Mouse (Mus musculus) liver, embryonic 15.5 days (tissue): Measurements from ENCODE around the gene Tnfrsf9. TPM values are rescaled to one million over a fixed set of nuclear protein-coding genes. Genes with fewer than 3 reads are reported as not detected.
A peak's percentile ranks its signal among the peaks of the same experiment; 100 is the strongest.

ENCODE experiments used
- ATAC-seq: fragments of 200-750 bp; cut with Nextera tagmentation; 2 replicates; pipeline ENCODE4 v1.8.0; 2017; ENCODE audit warnings: moderate number of reproducible peaks, mild to moderate bottlenecking, moderate library complexity; ENCODE audit not compliant: insufficient read depth
- H3K27ac ChIP-seq: fragments of 300-500 bp; sonication (generic); replicated peaks from 2 replicates; pipeline ENCODE4 v1.5.1; 2015; ENCODE audit warnings: mild to moderate bottlenecking, inconsistent platforms
- H3K27me3 ChIP-seq: fragments of 300-500 bp; sonication (generic); 2 replicates; pipeline ENCODE4 v1.6.1; 2015; ENCODE audit warnings: mild to moderate bottlenecking, inconsistent platforms
- H3K36me3 ChIP-seq: fragments of 300-500 bp; sonication (generic); replicated peaks from 2 replicates; pipeline ENCODE4 v1.6.1; 2015; ENCODE audit warnings: moderate library complexity, mild to moderate bottlenecking, inconsistent platforms
- H3K4me1 ChIP-seq: fragments of 300-500 bp; sonication (generic); replicated peaks from 2 replicates; pipeline ENCODE4 v1.6.1; 2015; ENCODE audit warnings: inconsistent platforms
- H3K4me2 ChIP-seq: fragments of 300-500 bp; sonication (generic); 2 replicates; pipeline ENCODE4 v1.6.1; 2015; ENCODE audit warnings: moderate library complexity, mild to moderate bottlenecking, inconsistent platforms
- H3K4me3 ChIP-seq: fragments of 300-500 bp; sonication (generic); replicated peaks from 2 replicates; pipeline ENCODE4 v1.5.1; 2015; ENCODE audit warnings: mild to moderate bottlenecking, inconsistent platforms
- H3K9ac ChIP-seq: fragments of 300-500 bp; sonication (generic); 2 replicates; pipeline ENCODE4 v1.6.1; 2015; ENCODE audit warnings: moderate library complexity, mild to moderate bottlenecking, inconsistent platforms
- H3K9me3 ChIP-seq: fragments of 300-500 bp; sonication (generic); replicated peaks from 2 replicates; pipeline ENCODE4 v1.6.1; 2016; ENCODE audit warnings: inconsistent platforms
- WGBS: fragments of 180-500 bp; shearing (Covaris S2); methylation state at CpG from one replicate; pipeline ENCODE4 v1.1.7; 2015; ENCODE audit warnings: mixed read lengths; ENCODE audit not compliant: insufficient replicate concordance; 5-methylcytosine and 5-hydroxymethylcytosine counted together
- polyA plus RNA-seq: library from polyadenylated mRNA; unstranded; fragments of >200 nt; fragmentation: Nextera tagmentation; extraction: Ambion mirVana; gene quantifications from 2 replicates; pipeline ENCODE4 v1.2.1, GENCODE M21; 2015

The Tnfrsf9 gene
- polyA plus RNA-seq, 1 experiment from 2014 or later, result 0.13 TPM

DNA sequence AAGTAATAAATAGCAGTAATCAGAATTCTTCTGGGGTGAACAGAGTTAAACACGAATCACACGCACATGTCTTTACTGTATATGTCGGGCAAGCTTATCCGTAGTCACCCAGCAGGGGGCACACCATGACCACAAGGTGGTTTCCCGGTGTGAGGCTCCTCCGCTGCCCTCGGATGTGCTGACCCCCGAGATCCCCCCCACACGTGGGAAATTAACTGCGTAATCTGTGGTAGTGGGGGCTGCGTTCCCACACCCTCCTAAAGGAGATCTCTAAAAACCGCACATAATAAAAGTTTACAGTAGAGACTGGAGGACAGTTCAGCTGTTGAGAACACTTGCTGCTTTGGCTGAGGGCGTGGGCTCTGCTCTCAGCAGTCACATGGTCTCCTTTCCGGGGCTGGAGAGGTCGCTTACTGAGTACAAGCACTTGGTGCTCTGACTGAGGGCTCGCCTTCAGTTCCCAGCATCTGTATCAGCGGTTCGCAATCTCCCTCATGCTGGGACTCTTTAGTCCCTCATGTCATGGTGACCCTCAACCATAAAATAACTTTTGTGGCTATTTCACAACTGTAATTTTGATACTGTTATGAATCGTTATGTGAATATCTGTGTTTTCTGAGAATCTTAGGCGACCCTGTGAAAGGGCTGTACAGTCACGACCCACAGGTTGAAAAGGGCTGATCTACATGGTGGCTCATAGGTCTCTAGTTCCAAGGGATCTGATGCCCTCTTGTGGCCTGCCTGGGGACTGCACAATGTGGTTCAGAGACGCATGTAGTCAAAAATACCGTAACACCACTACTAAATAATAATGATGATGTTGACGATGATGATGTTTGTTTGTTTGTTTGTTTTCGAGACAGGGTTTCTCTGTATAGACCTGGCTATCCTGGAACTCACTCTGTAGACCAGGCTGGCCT is 50.5 kb downstream of the Tnfrsf9 start:
- H3K27me3 ChIP-seq, result no peaks in the 10 kb centered on the region; the same call in 1 of the 2 replicates
- peak; percentile 61; the same call in 1 of the 2 replicates for ATAC-seq
- peak overlapping the region; percentile 29 for H3K4me3 ChIP-seq
- peak overlapping the region; percentile 59 for H3K4me2 ChIP-seq
- 7% methylated on average over 25 of the region's 25 CpGs for WGBS
- no peaks in the 10 kb centered on the region for H3K9me3 ChIP-seq
- no peaks in the 10 kb centered on the region for H3K36me3 ChIP-seq
- H3K9ac ChIP-seq, result no peak overlapping the region
- H3K4me1 ChIP-seq, result peaks cover 6% of the 10 kb centered on the region; the same call in 1 of the 2 replicates
- H3K27ac ChIP-seq, result no peak overlapping the region

DNA sequence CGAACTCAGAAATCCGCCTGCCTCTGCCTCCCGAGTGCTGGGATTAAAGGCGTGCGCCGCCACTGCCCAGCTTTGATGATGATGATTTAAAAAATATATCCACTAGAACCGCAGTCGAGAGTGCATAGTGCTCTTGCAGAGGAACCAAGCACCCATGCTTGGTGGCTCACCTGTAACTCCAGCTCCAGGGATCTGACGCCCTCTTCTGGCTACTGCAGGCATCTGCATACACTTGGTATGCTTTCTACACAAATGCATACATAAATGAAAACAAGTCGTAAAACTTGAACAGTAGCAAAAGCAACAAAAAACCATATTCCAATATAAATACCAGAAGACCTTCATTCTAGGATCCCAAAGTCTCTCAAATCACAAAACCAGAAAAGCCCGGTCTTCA is 51.2 kb downstream of the Tnfrsf9 start:
- no peak overlapping the region for H3K4me3 ChIP-seq
- no peak for ATAC-seq

DNA sequence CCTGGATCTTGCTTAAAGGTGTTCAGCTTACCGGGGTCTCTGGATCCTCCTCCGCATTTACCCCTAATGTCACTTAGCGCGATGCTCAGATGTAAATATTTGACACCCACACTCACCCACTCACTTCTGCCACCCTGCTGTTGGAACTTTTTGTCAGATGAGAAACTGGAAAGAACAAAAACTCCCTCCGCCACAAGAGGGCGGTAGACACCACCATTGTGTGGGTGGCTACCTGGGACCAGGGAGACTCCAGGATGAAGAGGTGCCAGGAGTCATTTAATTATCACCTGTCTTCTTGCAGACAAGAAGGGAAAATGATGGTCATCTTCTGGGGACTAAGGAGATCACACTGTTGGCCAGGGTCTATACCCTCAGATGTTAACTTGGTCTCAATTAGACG is 52.2 kb downstream of the Tnfrsf9 start:
- WGBS, result 9% methylated on average over 7 of the region's 7 CpGs

More for the DNA sequence above, 51.2 kb downstream of the Tnfrsf9 start:
- Histone ChIP-seq H3K9me3 (no peaks in the 10 kb centered on the region), H3K4me2 (no peak overlapping the region), H3K36me3 (no peaks in the 10 kb centered on the region), H3K27ac (no peak overlapping the region), H3K27me3 (no peaks in the 10 kb centered on the region; the same call in 1 of the 2 replicates), H3K4me1 (peaks cover 6% of the 10 kb centered on the region; the same call in 1 of the 2 replicates), H3K9ac (no peak overlapping the region)
- WGBS, result 58% methylated on average over 11 of the region's 11 CpGs

DNA sequence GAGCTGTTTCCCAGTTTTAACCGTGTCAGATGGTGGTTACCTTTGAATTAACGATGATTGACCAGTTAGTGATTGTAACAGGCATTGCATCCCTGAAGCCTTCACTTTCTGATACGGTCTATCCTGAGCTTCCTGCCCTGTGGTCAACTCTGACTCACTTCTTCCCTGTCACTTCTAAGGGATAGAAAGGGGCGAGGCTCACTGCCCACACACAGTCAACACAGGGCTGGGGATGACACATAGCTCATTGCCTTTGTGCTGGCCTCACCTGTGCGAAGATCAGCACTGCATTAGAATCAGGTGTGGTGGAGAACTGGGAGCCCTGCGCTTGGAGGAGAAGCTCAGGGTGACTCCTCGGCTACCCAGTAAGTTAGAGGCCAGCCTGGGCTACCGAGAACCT is 54.6 kb downstream of the Tnfrsf9 start:
- Histone ChIP-seq H3K4me2 (no peak overlapping the region), H3K4me3 (no peak overlapping the region), H3K27me3 (no peaks in the 10 kb centered on the region; the same call in 1 of the 2 replicates), H3K4me1 (peaks cover 6% of the 10 kb centered on the region; the same call in 1 of the 2 replicates), H3K9me3 (no peaks in the 10 kb centered on the region), H3K27ac (no peak overlapping the region), H3K9ac (no peak overlapping the region), H3K36me3 (no peaks in the 10 kb centered on the region)
- no peak for ATAC-seq
- 63% methylated on average over 8 of the region's 8 CpGs for WGBS

More for the DNA sequence above, 52.2 kb downstream of the Tnfrsf9 start:
- H3K4me1 ChIP-seq, result peaks cover 6% of the 10 kb centered on the region; the same call in 1 of the 2 replicates
- no peaks in the 10 kb centered on the region for H3K9me3 ChIP-seq
- H3K9ac ChIP-seq, result no peak overlapping the region
- H3K27me3 ChIP-seq, result no peaks in the 10 kb centered on the region; the same call in 1 of the 2 replicates
- H3K27ac ChIP-seq, result no peak overlapping the region
- ATAC-seq, result no peak
- no peak overlapping the region for H3K4me3 ChIP-seq
- H3K36me3 ChIP-seq, result no peaks in the 10 kb centered on the region
- H3K4me2 ChIP-seq, result no peak overlapping the region

GRCm38 (mm10) chr4:150973264-150973663 is 58.9 kb downstream of the Tnfrsf9 start:
- no peaks in the 10 kb centered on the region for H3K27me3 ChIP-seq
- H3K4me1 ChIP-seq, result no peaks in the 10 kb centered on the region
- no peak overlapping the region for H3K4me2 ChIP-seq
- no peaks in the 10 kb centered on the region for H3K36me3 ChIP-seq
- no peak overlapping the region for H3K27ac ChIP-seq
- WGBS, result 59% methylated on average over 8 of the region's 8 CpGs
- no peak overlapping the region for H3K4me3 ChIP-seq
- H3K9me3 ChIP-seq, result no peaks in the 10 kb centered on the region
- ATAC-seq, result no peak
- no peak overlapping the region for H3K9ac ChIP-seq

- Histone ChIP-seq H3K4me3 (no peak overlapping the region), H3K4me2 (no peak overlapping the region), H3K4me1 (no peaks in the 10 kb centered on the region), H3K9ac (no peak overlapping the region), H3K27me3 (no peaks in the 10 kb centered on the region), H3K36me3 (no peaks in the 10 kb centered on the region), H3K27ac (no peak overlapping the region), H3K9me3 (no peaks in the 10 kb centered on the region)
- ATAC-seq, result no peak
- WGBS, result 44% methylated on average over 1 of the region's 1 CpGs
These were observed 60.8 kb downstream of the Tnfrsf9 start for GRCm38 (mm10) chr4:150975145-150975544.

- WGBS, result 75% methylated on average over 21 of the region's 21 CpGs
- Histone ChIP-seq H3K4me3 (no peak overlapping the region), H3K9ac (no peak overlapping the region), H3K36me3 (no peaks in the 10 kb centered on the region), H3K4me2 (no peak overlapping the region), H3K4me1 (no peaks in the 10 kb centered on the region), H3K9me3 (no peaks in the 10 kb centered on the region), H3K27me3 (no peaks in the 10 kb centered on the region), H3K27ac (no peak overlapping the region)
- ATAC-seq, result no peak
These were observed 64.0 kb downstream of the Tnfrsf9 start for GRCm38 (mm10) chr4:150978156-150978910.

GRCm38 (mm10) chr4:150979455-150979854 is 65.1 kb downstream of the Tnfrsf9 start:
- Histone ChIP-seq H3K27me3 (no peaks in the 10 kb centered on the region), H3K4me2 (no peak overlapping the region), H3K27ac (no peak overlapping the region), H3K4me3 (no peak overlapping the region), H3K9me3 (no peaks in the 10 kb centered on the region), H3K36me3 (no peaks in the 10 kb centered on the region), H3K4me1 (no peaks in the 10 kb centered on the region), H3K9ac (no peak overlapping the region)
- WGBS, result 75% methylated on average over 9 of the region's 9 CpGs
- ATAC-seq, result no peak

- 65% methylated on average over 5 of the region's 5 CpGs for WGBS
- H3K36me3 ChIP-seq, result no peaks in the 10 kb centered on the region
- H3K4me2 ChIP-seq, result no peak overlapping the region
- H3K4me1 ChIP-seq, result no peaks in the 10 kb centered on the region
- ATAC-seq, result no peak
- H3K27ac ChIP-seq, result no peak overlapping the region
- no peaks in the 10 kb centered on the region for H3K9me3 ChIP-seq
- H3K4me3 ChIP-seq, result no peak overlapping the region
- H3K9ac ChIP-seq, result no peak overlapping the region
- H3K27me3 ChIP-seq, result no peaks in the 10 kb centered on the region
These were observed 65.8 kb downstream of the Tnfrsf9 start for GRCm38 (mm10) chr4:150980153-150980552.

DNA sequence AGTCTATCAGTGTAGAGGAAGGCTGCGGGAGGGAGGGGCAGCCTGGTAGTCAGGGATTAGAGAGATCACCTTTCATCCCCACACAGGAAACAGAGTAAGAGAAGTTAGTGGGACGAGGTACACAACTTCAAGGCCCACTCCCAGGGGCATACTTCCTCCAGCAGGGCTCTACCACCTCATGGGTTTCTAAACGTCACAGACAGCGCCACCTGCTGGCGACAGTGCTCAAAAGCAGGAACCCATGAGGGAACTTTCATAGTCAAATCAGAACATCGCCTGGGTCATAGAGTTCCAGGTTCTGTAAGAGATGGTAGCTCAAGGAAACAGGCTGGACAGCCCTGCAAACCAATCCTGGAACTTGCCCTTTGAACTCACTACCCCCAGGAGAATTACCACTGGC is 75.8 kb downstream of the Tnfrsf9 start:
- Histone ChIP-seq H3K4me3 (no peak overlapping the region), H3K9me3 (no peaks in the 10 kb centered on the region), H3K36me3 (no peaks in the 10 kb centered on the region), H3K9ac (no peak overlapping the region), H3K27me3 (no peaks in the 10 kb centered on the region), H3K27ac (no peak overlapping the region), H3K4me2 (no peak overlapping the region), H3K4me1 (no peaks in the 10 kb centered on the region)
- ATAC-seq, result no peak
- WGBS, result 46% methylated on average over 6 of the region's 6 CpGs
